Mouse (Mus musculus) intestine, postnatal 0 days (tissue): Measurements from ENCODE around the gene Frmd5. TPM values are rescaled to one million over a fixed set of nuclear protein-coding genes. Genes with fewer than 3 reads are reported as not detected.

Experiments used
- ATAC-seq: fragments of 200-750 bp; cut with Nextera tagmentation; 2 replicates; pipeline ENCODE4 v1.8.0; 2017; ENCODE audit warnings: mild to moderate bottlenecking, moderate TSS enrichment, moderate library complexity
- H3K27ac ChIP-seq: fragments of 300-500 bp; sonication (generic); 2 replicates; pipeline ENCODE4 v1.5.1; 2014; ENCODE audit warnings: mild to moderate bottlenecking, low read depth, low read length, moderate library complexity
- H3K27me3 ChIP-seq: fragments of 300-500 bp; sonication (generic); replicated peaks from 2 replicates; pipeline ENCODE4 v1.6.1; 2014; ENCODE audit warnings: low read length, mixed read lengths; ENCODE audit not compliant: control insufficient read depth, insufficient read depth
- H3K36me3 ChIP-seq: fragments of 300-500 bp; sonication (generic); 2 replicates; pipeline ENCODE4 v1.6.1; 2014; ENCODE audit warnings: mild to moderate bottlenecking, moderate library complexity; ENCODE audit not compliant: control insufficient read depth, insufficient read depth
- H3K4me1 ChIP-seq: fragments of 300-500 bp; sonication (generic); replicated peaks from 2 replicates; pipeline ENCODE4 v1.6.1; 2014; ENCODE audit warnings: antibody characterized with exemption, low read length, mixed read lengths; ENCODE audit not compliant: control insufficient read depth, insufficient read depth
- H3K4me2 ChIP-seq: fragments of 300-500 bp; sonication (generic); replicated peaks from 2 replicates; pipeline ENCODE4 v1.6.1; 2014; ENCODE audit warnings: low read depth, mild to moderate bottlenecking, moderate library complexity
- H3K4me3 ChIP-seq: fragments of 300-500 bp; sonication (generic); 2 replicates; pipeline ENCODE4 v1.5.1; 2014; ENCODE audit warnings: low read depth, low read length
- H3K9ac ChIP-seq: fragments of 300-500 bp; sonication (generic); 2 replicates; pipeline ENCODE4 v1.6.1; 2014; ENCODE audit warnings: mild to moderate bottlenecking, low read depth, low read length
- H3K9me3 ChIP-seq: fragments of 300-500 bp; sonication (generic); 2 replicates; pipeline ENCODE4 v1.6.1; 2016; ENCODE audit warnings: mixed run types; ENCODE audit not compliant: control insufficient read depth
- CTCF ChIP-seq: sonication (generic); IDR thresholded peaks from 2 replicates; pipeline ENCODE4 v1.5.1; 2016; ENCODE audit warnings: low read depth, mild to moderate bottlenecking, control low read depth, antibody characterized with exemption, moderate library complexity
- WGBS: fragments of 180-500 bp; shearing (Covaris S2); extraction: QIAGEN DNeasy Blood & Tissue Kit; methylation state at CpG from one replicate; pipeline ENCODE4 v1.1.7; 2014; 5-methylcytosine and 5-hydroxymethylcytosine counted together
- polyA plus RNA-seq: library from polyadenylated mRNA; unstranded; fragments of >200 nt; fragmentation: Nextera tagmentation; extraction: Ambion mirVana; gene quantifications from 2 replicates; pipeline ENCODE4 v1.2.1, GENCODE M21; 2015

The Frmd5 gene
- polyA plus RNA-seq, 1 experiment from 2014 or later: 0.50 TPM

DNA sequence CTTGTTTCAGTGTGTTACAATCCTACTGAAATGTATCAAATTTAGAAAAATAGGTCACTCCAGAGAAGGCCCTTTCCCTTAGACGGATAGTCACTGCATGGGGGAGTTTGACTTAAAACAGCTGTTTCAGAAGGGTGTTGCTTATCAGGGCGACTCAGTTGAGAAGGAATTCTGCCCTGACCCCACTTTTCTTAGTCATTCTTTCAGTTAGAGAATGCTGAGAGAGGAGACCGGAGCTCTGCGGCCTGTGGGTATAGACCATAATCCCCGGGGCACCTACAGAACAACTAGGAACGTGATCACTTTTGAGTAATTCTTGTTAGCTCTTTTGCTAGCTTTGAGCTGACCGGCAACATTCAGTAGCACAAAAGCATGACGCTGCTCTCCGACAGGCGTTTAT is 178.6 kb downstream of the Frmd5 start:
- no peaks in the 10 kb centered on the region for H3K36me3 ChIP-seq
- no peak overlapping the region for H3K4me2 ChIP-seq
- H3K27ac ChIP-seq: no peak overlapping the region
- WGBS: 75% methylated on average over 10 of the region's 10 CpGs
- no peak overlapping the region for H3K4me3 ChIP-seq
- H3K9ac ChIP-seq: no peak overlapping the region
- H3K4me1 ChIP-seq: no peaks in the 10 kb centered on the region
- no peaks in the 10 kb centered on the region for H3K27me3 ChIP-seq
- no peaks in the 10 kb centered on the region for H3K9me3 ChIP-seq
- no peak for TF ChIP-seq CTCF
- no peak for ATAC-seq

DNA sequence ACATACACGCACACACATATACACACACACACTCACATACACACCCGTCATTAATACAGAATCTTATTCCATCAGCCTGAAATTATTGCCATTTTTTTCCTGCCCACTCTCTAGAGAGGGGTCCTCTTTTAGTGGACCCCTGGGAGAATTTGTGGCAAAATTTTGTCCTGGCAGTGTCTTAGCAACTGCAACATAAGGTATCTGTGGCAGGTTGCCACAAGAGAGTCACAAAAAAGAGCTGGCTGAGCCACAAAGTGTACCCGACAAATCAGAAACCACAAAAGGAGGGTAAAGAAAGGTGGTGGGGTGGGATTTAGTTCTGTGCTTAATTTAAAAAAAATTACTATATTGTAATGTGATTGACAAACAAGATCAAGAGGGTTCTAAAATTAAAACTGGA is 181.0 kb downstream of the Frmd5 start:
- no peak overlapping the region for H3K4me2 ChIP-seq

DNA sequence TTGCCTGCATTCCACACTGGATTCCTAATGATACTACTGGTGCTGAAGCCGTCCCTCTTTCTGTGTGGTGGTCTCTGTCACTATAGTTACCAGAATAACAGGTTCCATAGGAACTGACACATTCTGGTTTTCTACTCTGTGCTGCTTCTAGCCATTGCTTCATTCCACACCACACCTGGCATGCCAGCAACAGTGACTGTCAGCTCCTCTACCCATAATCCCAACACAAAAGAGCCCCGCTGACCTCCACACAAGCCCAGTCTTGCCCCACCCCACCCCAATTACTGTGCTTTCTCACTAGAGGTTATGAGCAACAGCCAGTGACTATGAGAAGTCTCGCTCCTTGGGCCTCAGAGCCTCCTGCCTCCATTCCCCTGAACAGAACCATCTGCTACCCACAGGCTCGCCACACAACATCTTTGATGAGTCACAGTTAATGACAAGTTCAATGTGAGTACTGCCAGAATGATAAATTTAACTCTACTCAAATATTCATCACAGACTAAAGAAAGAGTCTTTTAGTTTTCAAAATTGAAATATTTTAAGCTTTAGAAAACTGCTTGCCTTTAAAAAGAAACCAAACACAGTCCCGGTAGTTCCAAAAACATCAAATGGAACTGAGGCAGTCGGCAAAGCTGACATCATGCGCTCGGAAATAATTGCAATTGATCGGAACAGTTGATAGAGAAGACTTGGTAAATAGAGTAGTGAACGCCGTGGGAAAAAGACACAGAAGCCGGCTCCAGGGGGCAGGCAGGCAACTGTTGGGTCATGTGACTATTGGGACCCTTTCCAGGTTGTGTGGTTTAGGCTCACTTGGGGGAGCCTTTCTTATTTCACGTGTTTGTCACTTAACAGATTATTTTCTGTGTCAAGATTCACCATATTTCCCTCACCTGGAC is 185.4 kb downstream of the Frmd5 start:
- Histone ChIP-seq H3K27ac (no peak overlapping the region), H3K27me3 (no peaks in the 10 kb centered on the region), H3K36me3 (no peaks in the 10 kb centered on the region), H3K4me3 (no peak overlapping the region), H3K9ac (no peak overlapping the region), H3K4me2 (no peak overlapping the region), H3K4me1 (peaks cover 3% of the 10 kb centered on the region; the same call in 1 of the 2 replicates), H3K9me3 (no peaks in the 10 kb centered on the region)
- 57% methylated on average over 13 of the region's 13 CpGs for WGBS
- no peak for ATAC-seq
- TF ChIP-seq CTCF: no peak

More for the DNA sequence above, 181.0 kb downstream of the Frmd5 start:
- no peaks in the 10 kb centered on the region for H3K9me3 ChIP-seq
- H3K9ac ChIP-seq: no peak overlapping the region
- TF ChIP-seq CTCF: no peak
- no peaks in the 10 kb centered on the region for H3K36me3 ChIP-seq
- H3K27me3 ChIP-seq: no peaks in the 10 kb centered on the region
- no peak overlapping the region for H3K4me3 ChIP-seq
- peaks cover 3% of the 10 kb centered on the region; the same call in 1 of the 2 replicates for H3K4me1 ChIP-seq
- WGBS: 87% methylated on average over 3 of the region's 3 CpGs
- no peak for ATAC-seq
- no peak overlapping the region for H3K27ac ChIP-seq

DNA sequence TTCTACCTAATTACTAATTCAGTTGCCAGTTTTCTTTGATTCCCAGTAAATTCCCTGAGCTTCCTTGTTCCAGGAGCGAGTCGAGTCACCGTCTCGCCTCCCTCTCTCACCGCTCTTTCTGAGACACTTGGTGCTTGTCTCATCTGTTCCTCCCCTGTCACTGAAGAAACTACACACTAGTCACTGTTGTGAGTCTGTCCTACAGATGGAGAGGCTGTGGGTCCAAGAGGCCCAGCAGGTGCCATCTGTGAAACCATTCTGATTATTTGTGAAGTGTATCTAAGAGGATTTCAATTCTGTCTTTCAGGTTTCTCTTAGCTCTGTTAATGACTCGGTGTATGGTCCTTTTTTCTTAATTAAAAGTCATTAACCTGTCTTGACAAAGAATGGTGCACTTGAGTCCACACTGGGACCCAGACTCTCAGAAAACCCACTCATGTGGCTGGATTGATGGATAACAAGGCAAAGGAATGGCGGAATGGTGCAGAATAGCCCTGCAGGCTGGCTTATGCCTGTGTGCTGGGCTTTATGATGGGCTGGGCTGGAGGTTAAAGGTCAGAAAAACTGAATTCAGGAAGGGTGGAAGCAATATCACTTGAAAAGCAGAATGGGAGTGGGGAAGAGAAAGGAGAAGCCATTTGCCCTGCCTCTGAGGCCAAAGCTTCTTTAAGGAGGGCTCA is 186.2 kb downstream of the Frmd5 start:
- no peak overlapping the region for H3K9ac ChIP-seq
- ATAC-seq: no peak
- peaks cover 3% of the 10 kb centered on the region; the same call in 1 of the 2 replicates for H3K4me1 ChIP-seq
- no peaks in the 10 kb centered on the region for H3K36me3 ChIP-seq
- H3K4me3 ChIP-seq: no peak overlapping the region
- H3K27me3 ChIP-seq: no peaks in the 10 kb centered on the region
- H3K27ac ChIP-seq: no peak overlapping the region
- no peak for TF ChIP-seq CTCF
- WGBS: 86% methylated on average over 7 of the region's 7 CpGs
- H3K9me3 ChIP-seq: no peaks in the 10 kb centered on the region
- H3K4me2 ChIP-seq: no peak overlapping the region

DNA sequence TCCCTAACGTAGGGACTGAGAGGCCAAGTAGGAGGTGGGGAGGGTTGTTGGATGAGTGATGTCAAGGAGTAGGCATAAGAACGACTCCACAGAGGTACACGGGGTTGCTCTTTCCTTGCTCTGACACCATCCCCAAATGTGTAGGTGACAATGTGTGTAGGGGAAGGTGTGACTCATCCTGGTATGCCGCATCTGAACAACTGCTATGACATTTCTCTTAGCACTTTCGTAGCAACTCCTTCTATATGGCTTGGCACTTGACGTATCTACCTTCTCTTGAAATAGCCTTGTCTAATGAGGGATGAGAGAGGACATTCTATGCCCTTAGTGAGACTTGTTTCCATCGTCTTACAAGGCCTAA is 191.7 kb downstream of the Frmd5 start:
- 81% methylated on average over 7 of the region's 7 CpGs for WGBS
- no peak overlapping the region for H3K9ac ChIP-seq
- no peak for ATAC-seq

DNA sequence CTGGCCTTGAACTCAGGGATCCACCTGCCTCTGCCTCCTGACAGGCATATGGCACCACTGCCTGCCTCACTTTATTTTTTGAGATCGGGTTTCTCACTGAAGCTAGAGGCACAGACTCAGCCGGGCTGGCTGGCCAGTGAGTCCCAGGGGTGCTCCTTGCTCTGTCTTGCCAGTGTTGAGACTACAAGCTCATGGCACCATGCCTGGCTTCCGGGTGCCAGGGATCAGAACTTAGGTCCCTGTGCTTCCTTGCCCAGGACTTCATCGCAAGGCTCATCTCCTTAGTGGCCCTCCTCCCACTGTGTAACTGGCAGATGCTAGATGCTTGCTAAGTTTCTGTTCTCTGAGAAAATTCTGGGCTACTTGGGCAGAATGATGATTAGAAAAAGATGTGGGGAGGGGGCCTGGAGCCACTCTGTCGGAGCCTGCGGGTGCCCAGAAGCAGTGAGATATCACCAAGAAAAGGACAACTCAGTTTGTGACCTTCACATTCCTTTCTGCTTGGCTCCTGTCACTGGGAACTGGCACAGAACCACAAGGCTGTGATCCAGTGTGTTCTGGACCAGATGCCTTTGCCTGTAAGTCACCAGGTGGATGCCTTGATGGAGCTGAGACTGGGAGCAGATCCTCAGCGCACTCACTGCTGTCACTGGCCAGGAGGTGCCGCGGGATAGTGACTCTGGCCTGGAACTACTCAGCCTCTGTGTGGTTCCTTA is 192.2 kb downstream of the Frmd5 start:
- WGBS: 82% methylated on average over 9 of the region's 9 CpGs
- Histone ChIP-seq H3K4me1 (no peaks in the 10 kb centered on the region), H3K27me3 (no peaks in the 10 kb centered on the region), H3K9me3 (no peaks in the 10 kb centered on the region), H3K27ac (no peak overlapping the region), H3K4me2 (no peak overlapping the region), H3K9ac (no peak overlapping the region), H3K4me3 (no peak overlapping the region), H3K36me3 (no peaks in the 10 kb centered on the region)
- ATAC-seq: no peak
- TF ChIP-seq CTCF: no peak

More for the DNA sequence above, 191.7 kb downstream of the Frmd5 start:
- Histone ChIP-seq H3K4me1 (no peaks in the 10 kb centered on the region), H3K27me3 (no peaks in the 10 kb centered on the region), H3K4me2 (no peak overlapping the region), H3K4me3 (no peak overlapping the region), H3K27ac (no peak overlapping the region), H3K9me3 (no peaks in the 10 kb centered on the region), H3K36me3 (no peaks in the 10 kb centered on the region)
- no peak for TF ChIP-seq CTCF
